Mouse (Mus musculus): ENCODE results near the gene Gm45140. TPM values are rescaled to one million over a fixed set of nuclear protein-coding genes. Genes with fewer than 3 reads are reported as not detected.
A peak's percentile ranks its signal among the peaks of the same experiment; 100 is the strongest.

Gm45140 gene
- polyA plus RNA-seq, 1 experiment: 1.8 TPM

- Histone ChIP-seq H3K36me3 (ENCODE audit: control insufficient read depth) (peaks cover 69% of the 10 kb centered on the region), H3K9me3 (ENCODE audit: control insufficient read depth, low read length) (no peaks in the 10 kb centered on the region)
Measured at GRCm38 (mm10) chr6:87838551-87839197, 3.1 kb upstream of the Gm45140 start, which contains the start of gene Isy1. Gene Isy1 (minus strand): TSS chr6:87838798.

DNA sequence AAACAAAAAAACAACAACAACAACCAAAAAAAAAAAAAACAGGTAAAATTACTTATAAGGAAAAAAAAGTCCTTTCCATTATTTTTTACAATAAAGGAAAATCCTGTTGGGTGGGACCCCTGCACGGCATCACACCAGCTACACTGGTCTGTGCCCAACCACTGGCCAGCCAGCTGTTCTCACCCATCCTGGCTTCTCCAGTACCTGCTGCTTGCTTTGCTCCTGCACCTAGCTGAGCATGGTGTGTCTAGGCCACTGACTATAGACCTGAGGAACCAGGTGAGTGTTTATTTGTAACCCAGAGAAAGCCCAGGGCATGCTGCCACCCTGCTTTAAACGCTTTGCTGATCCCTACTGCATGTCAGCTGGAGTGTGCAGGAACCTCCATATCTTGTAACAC, 15.2 kb downstream of the Gm45140 start:
- Histone ChIP-seq H3K4me1 (ENCODE audit: control insufficient read depth) (peaks cover 20% of the 10 kb centered on the region), H3K9me3 (ENCODE audit: control insufficient read depth, low read length) (no peaks in the 10 kb centered on the region), H3K27me3 (ENCODE audit: control insufficient read depth) (no peaks in the 10 kb centered on the region), H3K36me3 (ENCODE audit: control insufficient read depth) (peaks cover 98% of the 10 kb centered on the region), H3K4me3 (replicated peaks) (no peak overlapping the region)
- TF ChIP-seq GATA1 (IDR thresholded peaks at IDR 0.05; ENCODE audit: low read length) (no peak), TAL1 (IDR thresholded peaks at IDR 0.05; ENCODE audit: low read length) (no peak)

More at GRCm38 (mm10) chr6:87838551-87839197, 3.1 kb upstream of the Gm45140 start, which contains the start of gene Isy1:
- Histone ChIP-seq H3K27me3 (ENCODE audit: control insufficient read depth) (no peaks in the 10 kb centered on the region), H3K4me3 (replicated peaks) (peak within 1 kb of the TSS; percentile 80), H3K4me1 (ENCODE audit: control insufficient read depth) (peaks cover 50% of the 10 kb centered on the region)
- TF ChIP-seq TAL1 (IDR thresholded peaks at IDR 0.05; ENCODE audit: low read length) (no peak), GATA1 (IDR thresholded peaks at IDR 0.05; ENCODE audit: low read length) (no peak)

GRCm38 (mm10) chr6:87814486-87814885, 21.1 kb downstream of the Gm45140 start:
- no peak for TF ChIP-seq GATA1 (IDR thresholded peaks at IDR 0.05; ENCODE audit: low read length)
- TF ChIP-seq TAL1 (IDR thresholded peaks at IDR 0.05; ENCODE audit: low read length): no peak
- H3K4me3 ChIP-seq (replicated peaks): no peak overlapping the region
- H3K9me3 ChIP-seq (ENCODE audit: control insufficient read depth, low read length): no peaks in the 10 kb centered on the region
- no peaks in the 10 kb centered on the region for H3K27me3 ChIP-seq (ENCODE audit: control insufficient read depth)
- H3K36me3 ChIP-seq (ENCODE audit: control insufficient read depth): peaks cover 69% of the 10 kb centered on the region
- H3K4me1 ChIP-seq (ENCODE audit: control insufficient read depth): peaks cover 47% of the 10 kb centered on the region

DNA sequence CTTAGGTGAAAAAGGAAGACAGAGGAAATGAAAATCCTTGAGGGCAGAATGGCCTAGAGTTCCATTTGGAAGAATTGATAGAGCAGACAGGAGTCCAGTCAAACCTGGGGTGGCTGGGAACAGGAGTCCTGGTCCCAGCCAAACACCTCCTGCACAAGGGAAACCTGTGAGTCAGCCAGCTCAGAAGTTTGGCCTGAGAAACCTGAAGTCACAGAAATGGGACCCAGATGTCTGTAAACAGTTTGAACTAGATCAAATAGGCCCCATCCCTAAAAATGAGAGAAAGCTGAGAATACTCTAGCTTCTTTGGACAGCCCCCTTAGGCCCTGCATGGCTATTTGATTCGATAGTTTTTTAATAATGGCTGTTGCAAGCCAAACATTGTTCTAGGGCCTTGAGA, 22.9 kb downstream of the Gm45140 start:
- TF ChIP-seq GATA1 (IDR thresholded peaks at IDR 0.05; ENCODE audit: low read length): no peak
- no peak for TF ChIP-seq TAL1 (IDR thresholded peaks at IDR 0.05; ENCODE audit: low read length)
- Histone ChIP-seq H3K9me3 (ENCODE audit: control insufficient read depth, low read length) (no peaks in the 10 kb centered on the region), H3K4me1 (ENCODE audit: control insufficient read depth) (peaks cover 59% of the 10 kb centered on the region), H3K36me3 (ENCODE audit: control insufficient read depth) (peaks cover 69% of the 10 kb centered on the region), H3K4me3 (replicated peaks) (peak overlapping the region; percentile 82), H3K27me3 (ENCODE audit: control insufficient read depth) (no peaks in the 10 kb centered on the region)

DNA sequence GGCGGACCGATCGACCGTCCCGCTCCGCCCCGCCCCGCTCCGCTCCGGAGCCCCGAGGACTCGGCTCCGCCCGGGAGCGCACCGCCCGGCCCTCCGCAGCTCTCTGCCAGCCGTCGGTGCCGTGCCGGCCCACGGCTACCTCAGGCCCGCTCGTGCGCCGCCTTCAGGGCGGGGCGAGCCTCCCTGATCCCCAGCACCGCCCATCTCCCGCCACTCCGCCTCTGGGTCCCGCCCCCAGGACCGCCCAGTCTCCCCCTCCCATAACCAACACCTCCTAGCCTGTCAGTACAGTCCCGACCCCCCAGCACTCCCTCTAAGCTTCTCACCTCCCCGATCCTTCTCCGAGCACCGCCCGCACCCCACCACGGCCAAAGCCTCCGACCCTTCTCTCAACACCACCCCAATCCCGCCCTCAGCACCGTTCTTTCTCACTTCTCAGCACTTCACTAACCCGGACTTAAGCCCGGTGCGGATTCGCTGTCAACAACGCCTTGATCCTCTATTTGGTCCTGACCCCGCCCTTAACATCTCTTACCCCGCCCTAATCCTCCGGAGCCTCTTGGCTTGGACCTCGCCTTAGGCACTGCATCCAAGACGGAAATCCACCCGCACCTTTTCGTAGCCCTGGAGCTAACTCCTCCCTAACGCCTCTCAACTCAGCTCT, 23.8 kb downstream of the Gm45140 start, which contains the start of gene Rab43:
TSS of gene Rab43 (minus strand) at position 490 of the 664 bp plus-strand sequence.
- TF ChIP-seq GATA1 (IDR thresholded peaks at IDR 0.05; ENCODE audit: low read length): no peak
- no peak for TF ChIP-seq TAL1 (IDR thresholded peaks at IDR 0.05; ENCODE audit: low read length)
- H3K9me3 ChIP-seq (ENCODE audit: control insufficient read depth, low read length): no peaks in the 10 kb centered on the region
- H3K36me3 ChIP-seq (ENCODE audit: control insufficient read depth): peaks cover 69% of the 10 kb centered on the region
- H3K4me3 ChIP-seq (replicated peaks): peak within 1 kb of the TSS; percentile 82
- peaks cover 61% of the 10 kb centered on the region for H3K4me1 ChIP-seq (ENCODE audit: control insufficient read depth)
- H3K27me3 ChIP-seq (ENCODE audit: control insufficient read depth): no peaks in the 10 kb centered on the region

GRCm38 (mm10) chr6:87810713-87811669, 24.6 kb downstream of the Gm45140 start:
- Histone ChIP-seq H3K27me3 (ENCODE audit: control insufficient read depth) (no peaks in the 10 kb centered on the region), H3K36me3 (ENCODE audit: control insufficient read depth) (peaks cover 69% of the 10 kb centered on the region), H3K4me3 (replicated peaks) (peak overlapping the region; percentile 82), H3K9me3 (ENCODE audit: control insufficient read depth, low read length) (no peaks in the 10 kb centered on the region), H3K4me1 (ENCODE audit: control insufficient read depth) (peaks cover 65% of the 10 kb centered on the region)
- TF ChIP-seq TAL1 (IDR thresholded peaks at IDR 0.05; ENCODE audit: low read length): no peak
- no peak for TF ChIP-seq GATA1 (IDR thresholded peaks at IDR 0.05; ENCODE audit: low read length)

DNA sequence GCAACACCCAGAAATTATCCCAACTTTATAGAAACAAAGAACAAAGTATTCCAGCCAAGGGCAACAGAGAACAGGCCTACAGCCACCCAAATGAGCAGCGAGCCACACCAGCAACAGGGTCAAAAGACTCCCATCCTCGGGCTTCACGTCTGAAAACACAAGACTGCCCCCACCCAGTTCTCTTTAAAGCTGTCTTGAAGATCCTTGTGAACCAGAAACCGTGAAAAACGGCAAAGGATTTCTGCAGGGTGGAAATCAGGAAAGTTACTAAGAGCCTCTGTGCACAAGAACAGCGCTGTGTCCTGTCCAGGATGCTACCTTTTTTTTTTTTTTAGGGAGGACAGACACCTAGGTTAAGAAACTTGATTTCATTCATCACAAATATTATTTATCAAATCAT, 25.3 kb downstream of the Gm45140 start:
- H3K36me3 ChIP-seq (ENCODE audit: control insufficient read depth): peaks cover 69% of the 10 kb centered on the region
- TF ChIP-seq TAL1 (IDR thresholded peaks at IDR 0.05; ENCODE audit: low read length): no peak
- no peak for TF ChIP-seq GATA1 (IDR thresholded peaks at IDR 0.05; ENCODE audit: low read length)
- no peaks in the 10 kb centered on the region for H3K27me3 ChIP-seq (ENCODE audit: control insufficient read depth)
- peaks cover 71% of the 10 kb centered on the region for H3K4me1 ChIP-seq (ENCODE audit: control insufficient read depth)
- no peaks in the 10 kb centered on the region for H3K9me3 ChIP-seq (ENCODE audit: control insufficient read depth, low read length)
- H3K4me3 ChIP-seq (replicated peaks): peak overlapping the region; percentile 82

DNA sequence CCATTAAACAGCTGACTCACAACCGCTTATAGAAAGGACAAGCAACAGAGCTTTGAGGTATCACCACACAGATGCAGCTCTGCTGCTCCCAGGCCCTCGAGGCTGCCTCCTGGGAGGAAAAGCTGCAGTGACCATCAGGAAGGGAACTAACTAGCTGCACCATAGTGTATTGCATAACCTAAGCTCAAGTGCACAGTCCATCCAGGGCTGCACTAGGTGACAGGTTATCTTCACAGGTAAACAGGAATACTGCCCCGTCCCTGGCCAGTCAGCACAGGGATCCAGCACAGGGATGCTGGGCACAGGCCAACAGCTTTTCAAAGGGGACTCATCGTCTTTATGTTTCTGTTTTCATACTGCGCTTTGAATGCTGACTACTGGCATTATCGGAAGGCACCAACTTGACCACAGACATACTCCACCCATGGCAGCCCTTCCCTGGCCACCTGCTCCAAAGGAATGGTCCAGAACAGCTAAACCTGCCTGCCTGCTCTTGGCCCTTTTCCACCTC, 25.9 kb downstream of the Gm45140 start:
- H3K27me3 ChIP-seq (ENCODE audit: control insufficient read depth): no peaks in the 10 kb centered on the region
- no peaks in the 10 kb centered on the region for H3K9me3 ChIP-seq (ENCODE audit: control insufficient read depth, low read length)
- peaks cover 69% of the 10 kb centered on the region for H3K36me3 ChIP-seq (ENCODE audit: control insufficient read depth)
- no peak; the same call in 2 of the 3 replicates for TF ChIP-seq TAL1 (IDR thresholded peaks at IDR 0.05; ENCODE audit: low read length)
- TF ChIP-seq GATA1 (IDR thresholded peaks at IDR 0.05; ENCODE audit: low read length): no peak
- H3K4me3 ChIP-seq (replicated peaks): peak overlapping the region; percentile 82
- H3K4me1 ChIP-seq (ENCODE audit: control insufficient read depth): peaks cover 74% of the 10 kb centered on the region
